Mouse (Mus musculus): ENCODE measurements at regions not wholly inside any gene's neighbourhood (a gene's known extent, or its start where the extent isn't known, plus 50 kb on each side); places are given as distances from the start of the nearest gene placed in this dataset.
A peak's percentile ranks its signal among the peaks of the same experiment; 100 is the strongest.

- Histone ChIP-seq H3K4me3 (ENCODE audit: low read depth, low read length) (no peak overlapping the region), H3K27me3 (ENCODE audit: control insufficient read depth, insufficient read depth, low read length) (no peaks in the 10 kb centered on the region), H3K27ac (ENCODE audit: low read depth, low read length) (no peak overlapping the region), H3K4me2 (replicated peaks; ENCODE audit: low read depth, low read length) (no peak overlapping the region), H3K9me3 (ENCODE audit: control insufficient read depth, low read length) (no peaks in the 10 kb centered on the region), H3K36me3 (ENCODE audit: control insufficient read depth, insufficient read depth, low read length) (no peaks in the 10 kb centered on the region), H3K4me1 (replicated peaks; ENCODE audit: control insufficient read depth, insufficient read depth, low read length) (no peaks in the 10 kb centered on the region), H3K9ac (ENCODE audit: low read depth, low read length) (no peak overlapping the region)
- no peak for ATAC-seq (ENCODE audit: low FRiP score)
- 66% methylated on average over 12 of the region's 12 CpGs for WGBS
- DNase-seq (ENCODE audit: low spot score): peak; percentile 15
These were observed 286.8 kb downstream of the Zfp326 start for GRCm38 (mm10) chr5:106162981-106163653.

- H3K9me3 ChIP-seq (ENCODE audit: control insufficient read depth, low read length): no peaks in the 10 kb centered on the region
- no peak overlapping the region for H3K9ac ChIP-seq (ENCODE audit: low read depth, low read length)
- H3K36me3 ChIP-seq (ENCODE audit: control insufficient read depth, insufficient read depth, low read length): no peaks in the 10 kb centered on the region
- no peaks in the 10 kb centered on the region for H3K27me3 ChIP-seq (ENCODE audit: control insufficient read depth, insufficient read depth, low read length)
- no peaks in the 10 kb centered on the region for H3K4me1 ChIP-seq (replicated peaks; ENCODE audit: control insufficient read depth, insufficient read depth, low read length)
- DNase-seq (ENCODE audit: low spot score): no peak
- H3K4me3 ChIP-seq (ENCODE audit: low read depth, low read length): no peak overlapping the region
- no peak overlapping the region for H3K27ac ChIP-seq (ENCODE audit: low read depth, low read length)
- no peak overlapping the region for H3K4me2 ChIP-seq (replicated peaks; ENCODE audit: low read depth, low read length)
- ATAC-seq (ENCODE audit: low FRiP score): no peak
These were observed 262.7 kb downstream of the Zfp326 start for GRCm38 (mm10) chr5:106139109-106139508.

- Histone ChIP-seq H3K27me3 (ENCODE audit: control insufficient read depth, insufficient read depth, low read length) (no peaks in the 10 kb centered on the region), H3K4me3 (ENCODE audit: low read depth, low read length) (no peak overlapping the region), H3K27ac (ENCODE audit: low read depth, low read length) (no peak overlapping the region), H3K4me2 (replicated peaks; ENCODE audit: low read depth, low read length) (no peak overlapping the region), H3K9me3 (ENCODE audit: control insufficient read depth, low read length) (no peaks in the 10 kb centered on the region), H3K36me3 (ENCODE audit: control insufficient read depth, insufficient read depth, low read length) (no peaks in the 10 kb centered on the region), H3K9ac (ENCODE audit: low read depth, low read length) (no peak overlapping the region), H3K4me1 (replicated peaks; ENCODE audit: control insufficient read depth, insufficient read depth, low read length) (no peaks in the 10 kb centered on the region)
- ATAC-seq (ENCODE audit: low FRiP score) (no peak), DNase-seq (ENCODE audit: low spot score) (no peak)
- WGBS: 63% methylated on average over 3 of the region's 3 CpGs
These were observed 246.6 kb downstream of the Zfp326 start for GRCm38 (mm10) chr5:106122928-106123327.

- no peak overlapping the region for H3K9ac ChIP-seq (ENCODE audit: low read depth, low read length)
- no peaks in the 10 kb centered on the region for H3K27me3 ChIP-seq (ENCODE audit: control insufficient read depth, insufficient read depth, low read length)
- H3K4me3 ChIP-seq (ENCODE audit: low read depth, low read length): no peak overlapping the region
- no peaks in the 10 kb centered on the region for H3K9me3 ChIP-seq (ENCODE audit: control insufficient read depth, low read length)
- DNase-seq (ENCODE audit: low spot score) (no peak), ATAC-seq (ENCODE audit: low FRiP score) (no peak)
- H3K4me1 ChIP-seq (replicated peaks; ENCODE audit: control insufficient read depth, insufficient read depth, low read length): no peaks in the 10 kb centered on the region
- H3K4me2 ChIP-seq (replicated peaks; ENCODE audit: low read depth, low read length): no peak overlapping the region
- 54% methylated on average over 1 of the region's 1 CpGs for WGBS
- no peaks in the 10 kb centered on the region for H3K36me3 ChIP-seq (ENCODE audit: control insufficient read depth, insufficient read depth, low read length)
- H3K27ac ChIP-seq (ENCODE audit: low read depth, low read length): no peak overlapping the region
These were observed 243.2 kb downstream of the Zfp326 start for GRCm38 (mm10) chr5:106119584-106119983.

GRCm38 (mm10) chr5:106113186-106113585, 236.8 kb downstream of the Zfp326 start:
- DNase-seq (ENCODE audit: low spot score): no peak
- Histone ChIP-seq H3K4me1 (replicated peaks; ENCODE audit: control insufficient read depth, insufficient read depth, low read length) (no peaks in the 10 kb centered on the region; the same call in 1 of the 2 replicates), H3K27me3 (ENCODE audit: control insufficient read depth, insufficient read depth, low read length) (no peaks in the 10 kb centered on the region), H3K4me3 (ENCODE audit: low read depth, low read length) (no peak overlapping the region), H3K9ac (ENCODE audit: low read depth, low read length) (no peak overlapping the region), H3K4me2 (replicated peaks; ENCODE audit: low read depth, low read length) (no peak overlapping the region), H3K27ac (ENCODE audit: low read depth, low read length) (no peak overlapping the region), H3K36me3 (ENCODE audit: control insufficient read depth, insufficient read depth, low read length) (no peaks in the 10 kb centered on the region), H3K9me3 (ENCODE audit: control insufficient read depth, low read length) (no peaks in the 10 kb centered on the region)
- no peak for ATAC-seq (ENCODE audit: low FRiP score)
- 75% methylated on average over 3 of the region's 3 CpGs for WGBS

- Histone ChIP-seq H3K9me3 (ENCODE audit: control insufficient read depth, low read length) (no peaks in the 10 kb centered on the region), H3K27me3 (ENCODE audit: control insufficient read depth, insufficient read depth, low read length) (no peaks in the 10 kb centered on the region), H3K4me1 (replicated peaks; ENCODE audit: control insufficient read depth, insufficient read depth, low read length) (no peaks in the 10 kb centered on the region; the same call in 1 of the 2 replicates), H3K4me3 (ENCODE audit: low read depth, low read length) (no peak overlapping the region), H3K36me3 (ENCODE audit: control insufficient read depth, insufficient read depth, low read length) (no peaks in the 10 kb centered on the region), H3K27ac (ENCODE audit: low read depth, low read length) (no peak overlapping the region), H3K4me2 (replicated peaks; ENCODE audit: low read depth, low read length) (no peak overlapping the region), H3K9ac (ENCODE audit: low read depth, low read length) (no peak overlapping the region)
- WGBS: 80% methylated on average over 8 of the region's 8 CpGs
- ATAC-seq (ENCODE audit: low FRiP score) (no peak), DNase-seq (ENCODE audit: low spot score) (no peak)
These were observed 232.2 kb downstream of the Zfp326 start for GRCm38 (mm10) chr5:106108474-106108971.

- no peak for DNase-seq (ENCODE audit: low spot score)
- Histone ChIP-seq H3K9me3 (ENCODE audit: control insufficient read depth, low read length) (no peaks in the 10 kb centered on the region), H3K4me1 (replicated peaks; ENCODE audit: control insufficient read depth, insufficient read depth, low read length) (no peaks in the 10 kb centered on the region), H3K4me2 (replicated peaks; ENCODE audit: low read depth, low read length) (no peak overlapping the region), H3K4me3 (ENCODE audit: low read depth, low read length) (no peak overlapping the region), H3K36me3 (ENCODE audit: control insufficient read depth, insufficient read depth, low read length) (no peaks in the 10 kb centered on the region), H3K27me3 (ENCODE audit: control insufficient read depth, insufficient read depth, low read length) (no peaks in the 10 kb centered on the region), H3K9ac (ENCODE audit: low read depth, low read length) (no peak overlapping the region), H3K27ac (ENCODE audit: low read depth, low read length) (no peak overlapping the region)
- no peak for ATAC-seq (ENCODE audit: low FRiP score)
- WGBS: 86% methylated on average over 4 of the region's 4 CpGs
These were observed 225.9 kb downstream of the Zfp326 start for GRCm38 (mm10) chr5:106102255-106102654.

- Histone ChIP-seq H3K9ac (ENCODE audit: low read depth, low read length) (no peak overlapping the region), H3K9me3 (ENCODE audit: control insufficient read depth, low read length) (no peaks in the 10 kb centered on the region), H3K36me3 (ENCODE audit: control insufficient read depth, insufficient read depth, low read length) (no peaks in the 10 kb centered on the region), H3K4me2 (replicated peaks; ENCODE audit: low read depth, low read length) (no peak overlapping the region), H3K27ac (ENCODE audit: low read depth, low read length) (no peak overlapping the region), H3K4me3 (ENCODE audit: low read depth, low read length) (no peak overlapping the region), H3K27me3 (ENCODE audit: control insufficient read depth, insufficient read depth, low read length) (no peaks in the 10 kb centered on the region), H3K4me1 (replicated peaks; ENCODE audit: control insufficient read depth, insufficient read depth, low read length) (no peaks in the 10 kb centered on the region)
- DNase-seq (ENCODE audit: low spot score): no peak
- 91% methylated on average over 8 of the region's 8 CpGs for WGBS
- no peak for ATAC-seq (ENCODE audit: low FRiP score)
These were observed 222.5 kb downstream of the Zfp326 start for GRCm38 (mm10) chr5:106098887-106099286.

GRCm38 (mm10) chr5:106089332-106089731, 213.0 kb downstream of the Zfp326 start:
- ATAC-seq (ENCODE audit: low FRiP score) (no peak), DNase-seq (ENCODE audit: low spot score) (no peak)

More at GRCm38 (mm10) chr5:106089332-106089731, 213.0 kb downstream of the Zfp326 start:
- no peak overlapping the region for H3K9ac ChIP-seq (ENCODE audit: low read depth, low read length)
- no peaks in the 10 kb centered on the region for H3K27me3 ChIP-seq (ENCODE audit: control insufficient read depth, insufficient read depth, low read length)
- H3K36me3 ChIP-seq (ENCODE audit: control insufficient read depth, insufficient read depth, low read length): no peaks in the 10 kb centered on the region
- H3K4me1 ChIP-seq (replicated peaks; ENCODE audit: control insufficient read depth, insufficient read depth, low read length): no peaks in the 10 kb centered on the region
- no peak overlapping the region for H3K4me3 ChIP-seq (ENCODE audit: low read depth, low read length)
- no peak overlapping the region for H3K27ac ChIP-seq (ENCODE audit: low read depth, low read length)
- WGBS: 85% methylated on average over 7 of the region's 7 CpGs
- H3K4me2 ChIP-seq (replicated peaks; ENCODE audit: low read depth, low read length): no peak overlapping the region
- H3K9me3 ChIP-seq (ENCODE audit: control insufficient read depth, low read length): no peaks in the 10 kb centered on the region

All from hindbrain, embryonic 11.5 days (tissue).